Mouse (Mus musculus): Measurements from ENCODE around the gene Olfr544. TPM values are rescaled to one million over a fixed set of nuclear protein-coding genes. Genes with fewer than 3 reads are reported as not detected.

Olfr544 gene
- total RNA-seq, 2 experiments from 2014 or later: not detected

GRCm38 (mm10) chr7:102479368-102480078, 8.6 kb downstream of the Olfr544 start:
- no peak for DNase-seq (ENCODE audit: low spot score in 2 of 2)
- intact Hi-C loops (cut with DNase I): no loop called here

- intact Hi-C loops (cut with DNase I): no loop called here
- no peak for DNase-seq (ENCODE audit: low spot score in 2 of 2)
Observed at GRCm38 (mm10) chr7:102478926-102479325, 9.2 kb downstream of the Olfr544 start.

GRCm38 (mm10) chr7:102478425-102478824, 9.7 kb downstream of the Olfr544 start:
- no peak for DNase-seq (ENCODE audit: low spot score in 2 of 2)
- intact Hi-C loops (cut with DNase I): no loop called here

GRCm38 (mm10) chr7:102477377-102477776, 10.7 kb downstream of the Olfr544 start:
- DNase-seq (ENCODE audit: low spot score in 2 of 2): no peak
- intact Hi-C loops (cut with DNase I): no loop called here

GRCm38 (mm10) chr7:102476601-102477000, 11.5 kb downstream of the Olfr544 start:
- no peak for DNase-seq (ENCODE audit: low spot score in 2 of 2)
- intact Hi-C loops (cut with DNase I): no loop called here

GRCm38 (mm10) chr7:102472675-102473074, 15.4 kb downstream of the Olfr544 start:
- DNase-seq (ENCODE audit: low spot score in 2 of 2): no peak
- intact Hi-C loops (cut with DNase I): no loop called here

GRCm38 (mm10) chr7:102467566-102467965, 20.5 kb downstream of the Olfr544 start:
- DNase-seq (ENCODE audit: low spot score in 2 of 2): no peak
- intact Hi-C loops (cut with DNase I): no loop called here

GRCm38 (mm10) chr7:102458618-102459380, 29.3 kb downstream of the Olfr544 start:
- no peak for DNase-seq (ENCODE audit: low spot score in 2 of 2)
- intact Hi-C loops (cut with DNase I): no loop called here

- intact Hi-C loops (cut with DNase I): no loop called here
- no peak for DNase-seq (ENCODE audit: low spot score in 2 of 2)
Observed at GRCm38 (mm10) chr7:102446438-102446837, 41.7 kb downstream of the Olfr544 start.

GRCm38 (mm10) chr7:102444301-102444700, 43.8 kb downstream of the Olfr544 start:
- no peak for DNase-seq (ENCODE audit: low spot score in 2 of 2)
- intact Hi-C loops (cut with DNase I): no loop called here

GRCm38 (mm10) chr7:102442432-102442831, 45.7 kb downstream of the Olfr544 start:
- DNase-seq (ENCODE audit: low spot score in 2 of 2): no peak
- intact Hi-C loops (cut with DNase I): no loop called here

GRCm38 (mm10) chr7:102441657-102442391, 46.3 kb downstream of the Olfr544 start, which contains the start of gene Rrm1:
Gene Rrm1, plus strand, starts transcription at chr7:102441695.
- DNase-seq (ENCODE audit: low spot score in 2 of 2): peak; percentile 93 to 99
- intact Hi-C loops (cut with DNase I): no loop called here

- DNase-seq (ENCODE audit: low spot score in 2 of 2): no peak
- intact Hi-C loops (cut with DNase I): no loop called here
Observed at GRCm38 (mm10) chr7:102440822-102441656, 47.1 kb downstream of the Olfr544 start.

- intact Hi-C loops (cut with DNase I): no loop called here
- no peak for DNase-seq (ENCODE audit: low spot score in 2 of 2)
Observed at GRCm38 (mm10) chr7:102434344-102434743, 53.8 kb downstream of the Olfr544 start.

Other genes with a start within 250 kb of the Olfr544 start
- gene Rhog, start 232.3 kb downstream of the Olfr544 start, total RNA-seq (2021): 10 to 100 TPM; 22.7 to 23.5 TPM
- 10 to 100 TPM; 80.6 to 87.9 TPM for gene Stim1, start 220.5 kb downstream of the Olfr544 start, total RNA-seq (2021)
- gene Rrm1, start 46.6 kb downstream of the Olfr544 start, total RNA-seq (2021): 10 to 100 TPM; 10.1 to 10.2 TPM
- not detected for gene Olfr543, start 6.6 kb downstream of the Olfr544 start, total RNA-seq (2021)
- not detected for gene Olfr545, start 11.3 kb upstream of the Olfr544 start, total RNA-seq (2021)
- not detected for gene Olfr547, start 46.4 kb upstream of the Olfr544 start, total RNA-seq (2021)
- not detected for gene Olfr548-ps1, start 52.6 kb upstream of the Olfr544 start, total RNA-seq (2021)
- gene Olfr549, start 61.6 kb upstream of the Olfr544 start, total RNA-seq (2021): not detected
- gene Trim21, start 77.2 kb upstream of the Olfr544 start, total RNA-seq (2021): 1 to 10 TPM; 2.7 to 4.2 TPM
- gene Olfr550, start 83.1 kb upstream of the Olfr544 start, total RNA-seq (2021): under 1 TPM; 0.23 to 0.41 TPM
- not detected for gene Olfr551, start 103.6 kb upstream of the Olfr544 start, total RNA-seq (2021)
- gene Olfr552, start 109.5 kb upstream of the Olfr544 start, total RNA-seq (2021): under 1 TPM; 0.11 to 0.14 TPM
- gene Olfr553, start 129.9 kb upstream of the Olfr544 start, total RNA-seq (2021): not detected
- not detected for gene Olfr554, start 150.1 kb upstream of the Olfr544 start, total RNA-seq (2021)
- not detected for gene Olfr555, start 170.5 kb upstream of the Olfr544 start, total RNA-seq (2021)
- gene Olfr556, start 176.6 kb upstream of the Olfr544 start, total RNA-seq (2021): not detected
- gene Trim68, start 199.0 kb upstream of the Olfr544 start, total RNA-seq (2021): 1 to 10 TPM; 4.1 to 5.3 TPM
- gene Olfr557, start 207.6 kb upstream of the Olfr544 start, total RNA-seq (2021): not detected
- gene Olfr558, start 213.9 kb upstream of the Olfr544 start, total RNA-seq (2021): under 1 TPM; 0.27 to 0.37 TPM
- not detected for gene Olfr33, start 230.8 kb upstream of the Olfr544 start, total RNA-seq (2021)
- not detected for gene Olfr559, start 239.2 kb upstream of the Olfr544 start, total RNA-seq (2021)

Data from left cerebral cortex, postnatal 25 days (tissue).